Mouse (Mus musculus) hindbrain, embryonic 16.5 days (tissue): ENCODE results near the gene Hoxa11. TPM values are rescaled to one million over a fixed set of nuclear protein-coding genes. Genes with fewer than 3 reads are reported as not detected.

Source experiments
- ATAC-seq: fragments of 200-750 bp; cut with Nextera tagmentation; 2 replicates; pipeline ENCODE4 v1.8.0; 2017; ENCODE audit warnings: moderate TSS enrichment, moderate library complexity
- H3K27ac ChIP-seq: fragments of 300-500 bp; sonication (generic); 2 replicates; pipeline ENCODE4 v1.5.1; 2014; ENCODE audit warnings: low read depth, mild to moderate bottlenecking, control low read depth, low read length, moderate library complexity
- H3K27me3 ChIP-seq: fragments of 300-500 bp; sonication (generic); replicated peaks from 2 replicates; pipeline ENCODE4 v1.6.1; 2014; ENCODE audit warnings: low read length; ENCODE audit not compliant: control insufficient read depth, insufficient read depth
- H3K36me3 ChIP-seq: fragments of 300-500 bp; sonication (generic); 2 replicates; pipeline ENCODE4 v1.6.1; 2014; ENCODE audit warnings: mild to moderate bottlenecking, low read length, moderate library complexity, mixed read lengths; ENCODE audit not compliant: control insufficient read depth, insufficient read depth
- H3K4me1 ChIP-seq: fragments of 300-500 bp; sonication (generic); 2 replicates; pipeline ENCODE4 v1.6.1; 2014; ENCODE audit warnings: low read depth, low read length; ENCODE audit not compliant: control insufficient read depth, insufficient read depth
- H3K4me2 ChIP-seq: fragments of 300-500 bp; sonication (generic); 2 replicates; pipeline ENCODE4 v1.6.1; 2014; ENCODE audit warnings: mild to moderate bottlenecking, low read length, control low read depth, moderate library complexity
- H3K4me3 ChIP-seq: fragments of 300-500 bp; sonication (generic); 2 replicates; pipeline ENCODE4 v1.5.1; 2014; ENCODE audit warnings: mild to moderate bottlenecking, low read length, control low read depth, moderate library complexity
- H3K9ac ChIP-seq: fragments of 300-500 bp; sonication (generic); 2 replicates; pipeline ENCODE4 v1.6.1; 2014; ENCODE audit warnings: low read depth, mild to moderate bottlenecking, control low read depth, low read length, moderate library complexity
- H3K9me3 ChIP-seq: fragments of 300-500 bp; sonication (generic); 2 replicates; pipeline ENCODE4 v1.6.1; 2014; ENCODE audit warnings: mild to moderate bottlenecking, low read length, moderate library complexity; ENCODE audit not compliant: control insufficient read depth
- WGBS: fragments of 180-500 bp; shearing (Covaris S2); extraction: QIAGEN DNeasy Blood & Tissue Kit; methylation state at CpG from one replicate; pipeline ENCODE4 v1.1.7; 2014; 5-methylcytosine and 5-hydroxymethylcytosine counted together
- polyA plus RNA-seq: library from polyadenylated mRNA; unstranded; fragments of >200 nt; fragmentation: Nextera tagmentation; extraction: Ambion mirVana; gene quantifications from 2 replicates; pipeline ENCODE4 v1.2.1, GENCODE M21; 2015

Hoxa11 gene
- polyA plus RNA-seq, 1 experiment from 2014 or later = not detected

GRCm38 (mm10) chr6:52267221-52267620 lies 21.6 kb upstream of the Hoxa11 start:
- Histone ChIP-seq H3K9ac (no peak overlapping the region), H3K27ac (no peak overlapping the region), H3K27me3 (peaks cover 85% of the 10 kb centered on the region), H3K9me3 (no peaks in the 10 kb centered on the region), H3K4me3 (no peak overlapping the region), H3K4me1 (peaks cover 2% of the 10 kb centered on the region), H3K4me2 (no peak overlapping the region), H3K36me3 (no peaks in the 10 kb centered on the region)
- WGBS = 20% methylated on average over 5 of the region's 5 CpGs
- ATAC-seq = no peak

DNA sequence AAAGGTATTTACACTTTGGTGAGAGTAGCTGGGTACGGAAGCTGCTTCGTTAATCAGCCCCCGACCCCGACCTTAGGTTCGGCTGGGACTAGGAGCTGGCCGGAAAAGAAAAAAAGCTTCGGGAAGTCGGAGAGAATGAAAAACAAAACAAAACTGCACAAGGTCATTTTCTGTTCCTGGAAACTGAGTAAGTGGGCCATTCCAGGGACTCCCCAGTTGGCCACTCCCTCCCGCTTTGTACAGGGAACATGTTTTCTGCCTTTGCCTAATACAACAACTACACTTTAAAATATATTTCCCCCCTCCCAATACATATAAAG lies 21.0 kb upstream of the Hoxa11 start:
- no peak for ATAC-seq
- Histone ChIP-seq H3K9ac (no peak overlapping the region), H3K4me1 (peaks cover 2% of the 10 kb centered on the region), H3K27me3 (peaks cover 87% of the 10 kb centered on the region), H3K4me3 (no peak overlapping the region), H3K4me2 (no peak overlapping the region), H3K9me3 (no peaks in the 10 kb centered on the region), H3K27ac (no peak overlapping the region), H3K36me3 (no peaks in the 10 kb centered on the region)
- under 1% methylated on average over 9 of the region's 9 CpGs for WGBS

GRCm38 (mm10) chr6:52265913-52266665 lies 20.5 kb upstream of the Hoxa11 start:
- H3K27ac ChIP-seq = no peak overlapping the region
- no peaks in the 10 kb centered on the region for H3K9me3 ChIP-seq
- 1% methylated on average over 19 of the region's 19 CpGs for WGBS
- H3K27me3 ChIP-seq = peaks cover 87% of the 10 kb centered on the region
- H3K4me1 ChIP-seq = peaks cover 2% of the 10 kb centered on the region
- ATAC-seq = no peak
- H3K4me2 ChIP-seq = no peak overlapping the region
- no peak overlapping the region for H3K4me3 ChIP-seq
- no peak overlapping the region for H3K9ac ChIP-seq
- H3K36me3 ChIP-seq = no peaks in the 10 kb centered on the region

- H3K9ac ChIP-seq = no peak overlapping the region
- ATAC-seq = no peak
- H3K4me2 ChIP-seq = no peak overlapping the region
- H3K27me3 ChIP-seq = peaks cover 85% of the 10 kb centered on the region
- H3K4me1 ChIP-seq = peaks cover 4% of the 10 kb centered on the region; the same call in 1 of the 2 replicates
- no peaks in the 10 kb centered on the region for H3K9me3 ChIP-seq
- H3K4me3 ChIP-seq = no peak overlapping the region
- WGBS = 2% methylated on average over 18 of the region's 18 CpGs
- H3K36me3 ChIP-seq = no peaks in the 10 kb centered on the region
- H3K27ac ChIP-seq = no peak overlapping the region
Measured at GRCm38 (mm10) chr6:52265306-52265912, 19.8 kb upstream of the Hoxa11 start.

DNA sequence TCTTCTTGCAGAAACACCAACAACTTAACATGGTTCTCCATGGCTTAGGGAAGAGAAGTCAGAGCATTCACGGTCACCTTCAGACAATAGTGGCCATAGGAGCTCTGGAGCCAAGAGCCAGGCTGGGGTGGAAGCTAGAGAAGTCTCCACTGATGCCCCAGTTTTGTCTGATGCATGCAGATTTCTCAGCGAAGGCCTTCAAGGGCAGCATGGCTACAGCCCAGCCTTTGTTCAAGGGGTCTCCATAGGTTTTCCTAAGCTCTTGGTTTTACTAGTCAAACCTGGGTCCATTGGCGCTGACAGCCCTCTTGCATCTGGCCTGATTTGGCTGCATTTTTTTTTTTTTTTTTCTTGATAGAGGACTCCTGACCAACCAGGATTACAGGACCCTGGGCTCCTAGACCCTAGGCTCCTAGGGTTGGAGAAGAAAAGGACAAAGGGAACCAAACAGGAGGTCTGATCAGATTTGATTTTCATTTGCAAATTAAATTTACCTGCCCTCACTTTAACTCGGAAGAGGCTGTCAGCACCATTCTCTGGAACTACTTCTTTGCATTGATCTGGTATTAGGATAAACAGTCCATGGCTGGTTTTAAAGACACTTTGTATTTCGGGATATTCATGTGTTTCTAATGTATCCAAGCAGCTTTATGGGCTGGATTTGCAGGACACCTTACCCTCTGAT lies 18.6 kb upstream of the Hoxa11 start:
- Histone ChIP-seq H3K4me2 (no peak overlapping the region), H3K27me3 (peaks cover 78% of the 10 kb centered on the region), H3K27ac (no peak overlapping the region), H3K4me3 (no peak overlapping the region), H3K9ac (no peak overlapping the region), H3K36me3 (no peaks in the 10 kb centered on the region), H3K9me3 (no peaks in the 10 kb centered on the region), H3K4me1 (peaks cover 7% of the 10 kb centered on the region; the same call in 1 of the 2 replicates)
- 4% methylated on average over 5 of the region's 5 CpGs for WGBS
- ATAC-seq = no peak

DNA sequence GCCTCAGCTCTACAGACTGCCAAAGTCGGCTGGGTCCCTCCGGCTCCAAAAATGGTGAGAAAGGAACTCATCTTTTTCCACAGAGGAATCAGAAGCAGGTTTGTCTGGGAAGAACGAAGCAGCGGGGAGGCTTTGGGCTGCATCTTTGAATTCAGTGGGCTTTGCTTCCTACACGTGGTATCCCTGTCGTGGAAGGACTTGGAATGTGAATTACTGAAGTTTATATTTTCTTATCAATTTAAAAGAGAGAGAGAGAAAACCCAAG lies 17.6 kb upstream of the Hoxa11 start:
- peaks cover 7% of the 10 kb centered on the region; the same call in 1 of the 2 replicates for H3K4me1 ChIP-seq
- peaks cover 76% of the 10 kb centered on the region for H3K27me3 ChIP-seq
- ATAC-seq = no peak
- H3K9me3 ChIP-seq = no peaks in the 10 kb centered on the region
- H3K4me2 ChIP-seq = no peak overlapping the region
- no peak overlapping the region for H3K9ac ChIP-seq
- 4% methylated on average over 6 of the region's 6 CpGs for WGBS
- H3K27ac ChIP-seq = no peak overlapping the region
- no peak overlapping the region for H3K4me3 ChIP-seq
- H3K36me3 ChIP-seq = no peaks in the 10 kb centered on the region

DNA sequence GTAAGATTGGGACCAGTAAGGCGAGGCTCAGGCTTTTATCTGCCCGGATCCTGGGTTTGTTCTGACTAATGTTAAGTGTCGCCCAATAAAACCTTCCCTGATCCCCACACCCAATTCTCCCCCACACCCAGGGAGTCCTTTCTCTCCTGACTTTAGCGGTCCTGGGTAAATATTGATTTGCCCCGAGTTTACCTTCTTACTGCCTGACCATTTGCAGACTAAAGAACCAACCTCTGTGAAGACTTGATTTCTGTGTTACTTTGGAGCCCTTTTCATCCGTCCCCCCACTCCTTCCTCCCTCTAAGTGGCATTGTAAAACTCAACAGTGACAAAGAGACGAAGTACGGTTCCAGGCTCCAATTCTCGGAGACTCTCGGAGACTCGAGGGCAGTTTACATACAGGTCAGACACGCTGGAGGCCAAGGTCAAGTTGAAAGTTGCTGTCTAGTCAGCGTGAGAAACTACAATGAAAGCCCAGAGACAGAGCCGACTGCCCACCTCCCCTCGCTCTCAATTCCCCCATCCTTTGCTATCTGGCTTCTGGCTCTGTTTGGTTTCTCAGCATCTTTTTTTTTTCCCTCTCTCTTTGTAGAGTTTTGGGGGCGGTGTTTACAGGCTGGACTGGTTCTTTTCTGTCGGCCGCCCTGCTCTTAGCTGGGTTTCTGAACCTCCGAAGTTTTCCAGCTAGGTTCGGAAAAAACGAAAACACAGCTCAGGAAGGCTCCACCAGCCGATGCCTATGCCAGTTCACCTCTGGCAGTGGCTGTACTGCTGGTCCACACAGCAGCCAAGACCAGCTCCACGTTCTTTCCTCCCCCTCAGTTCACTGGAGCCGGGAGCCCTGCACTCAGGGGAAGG lies 17.1 kb upstream of the Hoxa11 start:
- no peak overlapping the region for H3K9ac ChIP-seq
- H3K4me3 ChIP-seq = no peak overlapping the region
- no peaks in the 10 kb centered on the region for H3K36me3 ChIP-seq
- peaks cover 73% of the 10 kb centered on the region for H3K27me3 ChIP-seq
- no peaks in the 10 kb centered on the region for H3K9me3 ChIP-seq
- WGBS = 3% methylated on average over 24 of the region's 24 CpGs
- peaks cover 7% of the 10 kb centered on the region; the same call in 1 of the 2 replicates for H3K4me1 ChIP-seq
- ATAC-seq = no peak
- no peak overlapping the region for H3K27ac ChIP-seq
- H3K4me2 ChIP-seq = no peak overlapping the region

DNA sequence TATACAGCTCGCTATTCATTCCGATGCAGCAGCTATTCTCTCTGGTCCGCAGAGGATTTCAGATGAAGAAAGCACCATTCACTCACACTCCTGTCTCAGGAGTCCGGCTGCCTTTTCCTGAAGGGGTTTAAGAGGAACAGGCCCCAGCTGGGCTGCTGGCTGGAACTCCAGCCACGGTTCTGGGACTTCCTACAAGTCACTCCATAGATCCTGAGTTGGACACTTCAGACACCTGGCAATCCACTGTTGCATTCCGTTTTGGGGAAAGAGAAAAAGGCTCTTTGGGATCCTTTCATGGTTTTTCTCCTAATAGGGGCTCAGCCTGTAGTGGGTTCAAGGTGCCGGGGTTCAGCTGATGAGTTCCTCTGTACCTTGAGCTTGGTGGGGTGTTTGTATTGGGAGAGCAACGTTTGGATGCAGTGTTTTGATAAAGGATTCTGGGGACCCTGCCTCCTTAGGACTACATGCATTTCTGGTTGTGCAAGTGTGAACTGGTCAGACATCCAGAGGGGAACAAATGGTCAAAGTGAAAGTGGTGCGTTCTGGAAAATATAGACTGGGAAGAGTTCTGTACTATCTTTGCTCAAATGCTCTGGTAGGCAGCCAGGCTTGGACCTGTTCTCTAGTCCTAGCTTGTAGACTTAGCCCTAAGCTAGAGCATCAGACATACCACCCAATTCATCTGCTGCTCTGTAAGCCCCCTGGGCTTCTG lies 16.3 kb upstream of the Hoxa11 start:
- WGBS = 3% methylated on average over 9 of the region's 9 CpGs
- ATAC-seq = no peak

More for the DNA sequence above, 16.3 kb upstream of the Hoxa11 start:
- no peaks in the 10 kb centered on the region for H3K9me3 ChIP-seq
- H3K4me2 ChIP-seq = no peak overlapping the region
- H3K9ac ChIP-seq = no peak overlapping the region
- H3K27ac ChIP-seq = no peak overlapping the region
- H3K4me1 ChIP-seq = peaks cover 7% of the 10 kb centered on the region; the same call in 1 of the 2 replicates
- peaks cover 74% of the 10 kb centered on the region for H3K27me3 ChIP-seq
- no peaks in the 10 kb centered on the region for H3K36me3 ChIP-seq
- H3K4me3 ChIP-seq = no peak overlapping the region
